Mouse (Mus musculus) thymus, postnatal 4 days (tissue): ENCODE measurements at regions not wholly inside any gene's neighbourhood (a gene's known extent, or its start where the extent isn't known, plus 50 kb on each side); places are given as distances from the start of the nearest gene placed in this dataset.

Experiments used
- DNase-seq: peaks from one replicate; pipeline ENCODE4 v3.0.0; 2021

- no peak for DNase-seq
Observed at GRCm38 (mm10) chrX:163302697-163303096, 246.8 kb downstream of the Grpr start.

GRCm38 (mm10) chrX:163301045-163301444 lies 248.4 kb downstream of the Grpr start:
- DNase-seq = no peak

- DNase-seq = no peak
Observed at GRCm38 (mm10) chrX:163296956-163297628, 252.4 kb downstream of the Grpr start.

- DNase-seq = no peak
Observed at GRCm38 (mm10) chrX:163261248-163261647, 288.2 kb downstream of the Grpr start.

GRCm38 (mm10) chrX:163253048-163253447 lies 288.6 kb upstream of the S100g start:
- DNase-seq = no peak

- no peak for DNase-seq
Observed at GRCm38 (mm10) chrX:163205260-163205659, 240.9 kb upstream of the S100g start.

- no peak for DNase-seq
Observed at GRCm38 (mm10) chrX:163203446-163203845, 239.0 kb upstream of the S100g start.

GRCm38 (mm10) chrX:163181588-163181987 lies 217.2 kb upstream of the S100g start:
- DNase-seq = peak; percentile 38

- no peak for DNase-seq
Observed at GRCm38 (mm10) chrX:163164810-163165209, 200.4 kb upstream of the S100g start.

- DNase-seq = no peak
Observed at GRCm38 (mm10) chrX:163155251-163155650, 190.9 kb upstream of the S100g start.

GRCm38 (mm10) chrX:163151970-163152369 lies 187.6 kb upstream of the S100g start:
- DNase-seq = no peak

GRCm38 (mm10) chrX:163144475-163144874 lies 180.1 kb upstream of the S100g start:
- no peak for DNase-seq

- no peak for DNase-seq
Observed at GRCm38 (mm10) chrX:163139475-163139874, 175.1 kb upstream of the S100g start.

GRCm38 (mm10) chrX:163128626-163129025 lies 164.2 kb upstream of the S100g start:
- DNase-seq = no peak

- DNase-seq = no peak
Observed at GRCm38 (mm10) chrX:163117681-163118393, 153.4 kb upstream of the S100g start.

- no peak for DNase-seq
Observed at GRCm38 (mm10) chrX:163117237-163117636, 152.8 kb upstream of the S100g start.

- no peak for DNase-seq
Observed at GRCm38 (mm10) chrX:163095026-163095765, 130.8 kb upstream of the S100g start.
